Mouse (Mus musculus): ENCODE data around the gene Mrpl55. TPM values are rescaled to one million over a fixed set of nuclear protein-coding genes. Genes with fewer than 3 reads are reported as not detected.

Gene Mrpl55
- polyA plus RNA-seq, 1 experiment from 2014 or later, result 103 TPM

DNA sequence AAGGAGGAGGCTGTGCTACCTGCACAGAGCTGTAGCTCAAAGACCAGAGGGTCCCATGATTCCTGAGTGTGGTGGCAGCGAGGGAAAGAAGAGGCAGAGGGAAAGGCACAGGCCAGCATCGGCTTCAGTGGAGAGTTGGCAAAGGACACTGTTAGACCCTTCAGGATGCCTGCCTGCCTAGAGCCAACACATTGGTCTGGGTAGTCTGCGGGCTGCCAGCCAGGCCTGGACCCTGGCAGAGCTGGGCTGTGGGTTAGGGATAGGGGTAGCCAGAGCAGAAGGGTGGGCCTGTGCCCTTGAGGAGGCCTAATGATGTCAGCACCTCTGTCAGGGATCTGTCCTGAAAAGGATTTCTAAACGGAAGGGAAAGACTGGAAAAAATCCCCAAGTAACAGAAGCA, 37.5 kb downstream of the Mrpl55 start:
- H3K27me3 ChIP-seq (ENCODE audit: control insufficient read depth, insufficient read depth, low read length), result no peaks in the 10 kb centered on the region
- no peak for ATAC-seq (ENCODE audit: insufficient number of reproducible peaks, insufficient read depth, low FRiP score, low read depth)
- H3K4me1 ChIP-seq (ENCODE audit: control insufficient read depth, insufficient read depth, low read length), result no peaks in the 10 kb centered on the region
- H3K4me2 ChIP-seq (replicated peaks; ENCODE audit: low read depth, low read length), result no peak overlapping the region
- H3K36me3 ChIP-seq (ENCODE audit: control insufficient read depth, insufficient read depth, low read length), result no peaks in the 10 kb centered on the region
- H3K4me3 ChIP-seq (ENCODE audit: low read depth, low read length), result no peak overlapping the region
- WGBS, result 80% methylated on average over 4 of the region's 4 CpGs
- H3K27ac ChIP-seq (ENCODE audit: low read length), result no peak overlapping the region
- H3K9me3 ChIP-seq (ENCODE audit: control insufficient read depth, low read depth, low read length), result no peaks in the 10 kb centered on the region
- no peak overlapping the region for H3K9ac ChIP-seq (replicated peaks; ENCODE audit: low read depth, low read length)

DNA sequence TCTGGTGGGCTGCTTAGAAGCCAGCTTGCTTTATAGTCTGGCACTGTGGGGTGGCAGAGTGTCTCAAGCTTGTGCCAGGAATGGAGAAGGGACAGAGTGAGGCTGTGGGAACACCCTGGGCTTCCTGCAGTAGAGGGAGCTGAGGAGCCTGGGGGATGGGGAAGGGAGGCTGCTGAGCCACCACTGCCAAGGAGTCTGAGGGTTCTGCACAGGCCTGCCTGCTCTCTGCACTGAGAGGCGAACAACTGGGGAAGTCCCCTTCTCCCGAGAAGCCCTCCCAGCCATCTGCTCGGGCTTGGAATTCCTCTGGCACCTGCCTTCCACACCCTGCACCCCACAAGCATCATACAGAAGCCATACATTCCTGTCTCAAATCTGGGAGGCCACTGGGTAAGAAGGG, 39.6 kb downstream of the Mrpl55 start:
- H3K4me1 ChIP-seq (ENCODE audit: control insufficient read depth, insufficient read depth, low read length), result no peaks in the 10 kb centered on the region
- no peaks in the 10 kb centered on the region for H3K9me3 ChIP-seq (ENCODE audit: control insufficient read depth, low read depth, low read length)
- no peak for ATAC-seq (ENCODE audit: insufficient number of reproducible peaks, insufficient read depth, low FRiP score, low read depth)
- H3K4me2 ChIP-seq (replicated peaks; ENCODE audit: low read depth, low read length), result no peak overlapping the region
- no peak overlapping the region for H3K4me3 ChIP-seq (ENCODE audit: low read depth, low read length)
- WGBS, result 11% methylated on average over 3 of the region's 3 CpGs
- no peak overlapping the region for H3K27ac ChIP-seq (ENCODE audit: low read length)
- H3K27me3 ChIP-seq (ENCODE audit: control insufficient read depth, insufficient read depth, low read length), result no peaks in the 10 kb centered on the region
- H3K36me3 ChIP-seq (ENCODE audit: control insufficient read depth, insufficient read depth, low read length), result no peaks in the 10 kb centered on the region
- no peak overlapping the region for H3K9ac ChIP-seq (replicated peaks; ENCODE audit: low read depth, low read length)

DNA sequence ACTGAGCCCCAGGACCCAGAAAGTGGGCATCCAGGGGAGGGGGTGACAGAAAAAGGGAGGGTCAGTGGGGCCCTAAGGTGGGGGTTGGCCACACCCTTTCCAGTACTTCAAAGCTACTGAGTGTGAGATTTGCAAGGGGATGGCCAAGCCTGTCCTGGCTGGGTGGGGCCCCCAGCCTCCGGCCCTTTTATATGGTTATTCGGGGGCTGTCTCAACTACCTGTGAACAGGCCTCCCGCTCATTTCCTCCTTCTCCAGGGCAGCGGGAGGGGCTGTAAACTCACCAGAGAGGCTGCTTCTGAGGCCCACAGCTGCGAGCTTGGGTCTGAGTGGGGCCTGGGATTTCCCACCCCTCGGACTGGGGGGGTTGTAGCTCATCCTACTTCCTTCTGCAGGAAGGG, 41.6 kb downstream of the Mrpl55 start:
- Histone ChIP-seq H3K9me3 (ENCODE audit: control insufficient read depth, low read depth, low read length) (no peaks in the 10 kb centered on the region), H3K4me2 (replicated peaks; ENCODE audit: low read depth, low read length) (no peak overlapping the region), H3K4me1 (ENCODE audit: control insufficient read depth, insufficient read depth, low read length) (no peaks in the 10 kb centered on the region), H3K4me3 (ENCODE audit: low read depth, low read length) (no peak overlapping the region), H3K27ac (ENCODE audit: low read length) (no peak overlapping the region), H3K27me3 (ENCODE audit: control insufficient read depth, insufficient read depth, low read length) (no peaks in the 10 kb centered on the region), H3K36me3 (ENCODE audit: control insufficient read depth, insufficient read depth, low read length) (no peaks in the 10 kb centered on the region), H3K9ac (replicated peaks; ENCODE audit: low read depth, low read length) (no peak overlapping the region)
- ATAC-seq (ENCODE audit: insufficient number of reproducible peaks, insufficient read depth, low FRiP score, low read depth), result no peak
- WGBS, result 23% methylated on average over 6 of the region's 6 CpGs

DNA sequence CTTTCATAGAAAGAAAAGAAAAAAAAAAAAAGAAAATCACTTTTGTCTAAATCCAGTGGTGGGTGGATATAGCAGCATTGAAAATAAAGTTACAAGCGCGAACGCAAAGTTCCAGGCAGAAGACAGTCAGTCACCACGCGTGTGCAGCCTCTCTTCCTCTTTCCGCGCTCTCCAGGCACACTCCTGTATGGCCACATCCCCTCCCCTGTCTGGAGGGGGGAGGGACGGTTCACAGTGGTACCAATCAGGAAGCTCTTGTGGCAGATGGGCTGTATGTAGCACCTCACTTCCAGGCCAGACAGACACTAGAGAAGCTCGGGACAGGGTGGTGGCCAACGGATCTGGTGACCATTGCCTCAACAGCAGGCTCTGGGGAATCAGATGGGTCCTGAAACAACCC, 45.8 kb downstream of the Mrpl55 start:
- Histone ChIP-seq H3K36me3 (ENCODE audit: control insufficient read depth, insufficient read depth, low read length) (no peaks in the 10 kb centered on the region), H3K27me3 (ENCODE audit: control insufficient read depth, insufficient read depth, low read length) (no peaks in the 10 kb centered on the region), H3K4me1 (ENCODE audit: control insufficient read depth, insufficient read depth, low read length) (no peaks in the 10 kb centered on the region), H3K4me3 (ENCODE audit: low read depth, low read length) (no peak overlapping the region), H3K9me3 (ENCODE audit: control insufficient read depth, low read depth, low read length) (no peaks in the 10 kb centered on the region), H3K4me2 (replicated peaks; ENCODE audit: low read depth, low read length) (no peak overlapping the region), H3K27ac (ENCODE audit: low read length) (no peak overlapping the region), H3K9ac (replicated peaks; ENCODE audit: low read depth, low read length) (no peak overlapping the region)
- WGBS, result 53% methylated on average over 10 of the region's 10 CpGs
- no peak for ATAC-seq (ENCODE audit: insufficient number of reproducible peaks, insufficient read depth, low FRiP score, low read depth)

Other genes with a start within 250 kb of the Mrpl55 start
- gene Hist3h2a, start 247.8 kb upstream of the Mrpl55 start, polyA plus RNA-seq (2014; fragmentation: Nextera tagmentation; extraction: Ambion mirVana), result 32.4 and 33.9 TPM in 2 replicates
- 0.20 and 0.62 TPM in 2 replicates for gene Trim17, start 247.8 kb upstream of the Mrpl55 start, polyA plus RNA-seq (2014; fragmentation: Nextera tagmentation; extraction: Ambion mirVana)
- 18.1 and 20.3 TPM in 2 replicates for gene Trim11, start 224.4 kb upstream of the Mrpl55 start, polyA plus RNA-seq (2014; fragmentation: Nextera tagmentation; extraction: Ambion mirVana)
- gene Obscn, start 66.1 kb upstream of the Mrpl55 start, polyA plus RNA-seq (2014; fragmentation: Nextera tagmentation; extraction: Ambion mirVana), result 0.69 and 0.75 TPM in 2 replicates
- 1.8 and 2.6 TPM in 2 replicates for gene Iba57, start 38.7 kb upstream of the Mrpl55 start, polyA plus RNA-seq (2014; fragmentation: Nextera tagmentation; extraction: Ambion mirVana)
- 0.36 TPM in 1 of 2 replicates, not detected in the other for gene Gjc2, start 19.3 kb upstream of the Mrpl55 start, polyA plus RNA-seq (2014; fragmentation: Nextera tagmentation; extraction: Ambion mirVana)
- 124 and 130 TPM in 2 replicates for gene Guk1, start 10.3 kb upstream of the Mrpl55 start, polyA plus RNA-seq (2014; fragmentation: Nextera tagmentation; extraction: Ambion mirVana)
- gene 2310033P09Rik, start 5.8 kb downstream of the Mrpl55 start, polyA plus RNA-seq (2014; fragmentation: Nextera tagmentation; extraction: Ambion mirVana), result 28.7 and 34.3 TPM in 2 replicates
- gene Arf1, start 25.8 kb downstream of the Mrpl55 start, polyA plus RNA-seq (2014; fragmentation: Nextera tagmentation; extraction: Ambion mirVana), result 655 and 669 TPM in 2 replicates
- gene Wnt3a, start 88.3 kb downstream of the Mrpl55 start, polyA plus RNA-seq (2014; fragmentation: Nextera tagmentation; extraction: Ambion mirVana), result not detected in 2 replicates
- 2.3 and 3.1 TPM in 2 replicates for gene Wnt9a, start 104.4 kb downstream of the Mrpl55 start, polyA plus RNA-seq (2014; fragmentation: Nextera tagmentation; extraction: Ambion mirVana)
- not detected in 2 replicates for gene Prss38, start 173.2 kb downstream of the Mrpl55 start, polyA plus RNA-seq (2014; fragmentation: Nextera tagmentation; extraction: Ambion mirVana)
- gene Jmjd4, start 247.6 kb downstream of the Mrpl55 start, polyA plus RNA-seq (2014; fragmentation: Nextera tagmentation; extraction: Ambion mirVana), result 11.2 and 12.6 TPM in 2 replicates
- gene Snap47, start 248.7 kb downstream of the Mrpl55 start, polyA plus RNA-seq (2014; fragmentation: Nextera tagmentation; extraction: Ambion mirVana), result 113 and 116 TPM in 2 replicates

All from stomach, embryonic 14.5 days (tissue).